In the genomic region with DNA sequence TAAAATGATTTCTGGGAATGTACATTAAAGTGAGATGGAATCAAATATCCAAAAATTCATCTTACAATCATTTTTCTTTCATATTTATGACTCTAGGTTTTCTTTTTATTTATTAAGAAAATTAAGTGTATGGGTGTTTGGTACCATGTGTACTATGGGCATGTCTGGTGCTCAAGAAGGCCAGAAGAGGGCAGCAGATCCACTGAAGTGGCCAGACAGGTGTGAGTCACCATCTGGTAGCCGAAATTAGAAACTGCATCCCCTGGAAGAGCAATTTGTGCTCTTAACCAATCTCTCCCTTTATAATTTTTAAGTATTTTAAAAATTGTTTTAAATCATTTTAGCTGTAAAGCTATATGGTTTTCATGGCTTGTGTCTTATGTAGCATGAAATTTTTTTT, we compare ENCODE assay signal across 8 mouse cellular contexts. TPM values are rescaled to one million over a fixed set of nuclear protein-coding genes. Genes with fewer than 3 reads are reported as not detected.
DNase-seq lines count a peak whose midpoint lies in the region; ATAC-seq and TF ChIP-seq lines count a peak whose summit lies in the region.

No protein-coding gene starts in this region.

- TF ChIP-seq CTCF in hindbrain, postnatal 0 days (IDR thresholded peaks at IDR 0.05; ENCODE audit: low read depth): peak; percentile 57

- intact Hi-C loops in left cerebral cortex, postnatal 4 days (cut with DNase I): no loop called here

- H3K36me3 ChIP-seq in hindbrain, postnatal 0 days (ENCODE audit: insufficient read depth, low read length): no peaks in the 10 kb centered on the region

- no peaks in the 10 kb centered on the region for H3K27me3 ChIP-seq in hindbrain, postnatal 0 days (ENCODE audit: insufficient read depth, low read length)

- H3K4me1 ChIP-seq in hindbrain, postnatal 0 days (ENCODE audit: insufficient read depth, low read length): no peaks in the 10 kb centered on the region

- 23% methylated on average over 1 of the region's 1 CpGs for WGBS in hindbrain, postnatal 0 days

- peak; percentile 9 for DNase-seq in cerebellum, adult 9-10 months
- DNase-seq in cerebellum, adult 11 months: no peak
- DNase-seq in left cerebral cortex, postnatal 4 days: peak; percentile 4
- no peak for DNase-seq in left cerebral cortex, adult 8-10 months (ENCODE audit: low spot score in 2 of 2)
- DNase-seq in adipocyte (ENCODE audit: low spot score): peak; percentile 50
- DNase-seq in hindbrain, postnatal 0 days (ENCODE audit: low spot score): peak; percentile 28
- DNase-seq in right cerebral cortex, postnatal 4 days: no peak

- H3K4me2 ChIP-seq in hindbrain, postnatal 0 days (ENCODE audit: low read depth, low read length): no peak overlapping the region

- H3K4me3 ChIP-seq in hindbrain, postnatal 0 days (ENCODE audit: low read length): no peak overlapping the region

- no peak for ATAC-seq in hindbrain, postnatal 0 days
- peak; percentile 56; the same call in 1 of the 2 replicates for ATAC-seq in megakaryocyte, adult 5-6 weeks (ENCODE audit: poor library complexity, severe bottlenecking)

- no peak overlapping the region for H3K27ac ChIP-seq in hindbrain, postnatal 0 days

- no peak overlapping the region for H3K9ac ChIP-seq in hindbrain, postnatal 0 days (replicated peaks; ENCODE audit: low read length)

- no peaks in the 10 kb centered on the region for H3K9me3 ChIP-seq in hindbrain, postnatal 0 days (ENCODE audit: low read length)

RNA-seq across cellular contexts. Expression of a gene that starts 54.7 kb away (rescaled TPM):
- 10 to 100 TPM; 20.2 to 24.8 TPM for total RNA-seq in left cerebral cortex, postnatal 4 days (2021)
- 10 to 100 TPM in 3 of 4 experiments, 1 to 10 TPM in 1; 9.9 to 11.3 (median 10.6) TPM for total RNA-seq in left cerebral cortex, adult 8-10 months (2022)
- 18.3 TPM in 2 replicates for total RNA-seq in hindbrain, postnatal 0 days (2014; rRNA removed)
- 17.1 and 17.3 TPM in 2 replicates for polyA plus RNA-seq in hindbrain, postnatal 0 days (2015; fragmentation: Nextera tagmentation; extraction: Ambion mirVana)
- 77.6 and 86.5 TPM in 2 replicates for total RNA-seq in megakaryocyte, adult 5-6 weeks (2015)
- 43.4 and 45.0 TPM in 2 replicates for total RNA-seq in megakaryocyte, adult 5-6 weeks (2017)

Comparison
In these comparisons a context has a peak if more than half of its experiments do, and no peak if none do; other contexts are left out.
1. DNase-seq: peak in cerebellum, adult 9-10 months (single experiment), left cerebral cortex, postnatal 4 days (single experiment), adipocyte (single experiment) and hindbrain, postnatal 0 days (single experiment); none in cerebellum, adult 11 months (single experiment), left cerebral cortex, adult 8-10 months (0 of 2) and right cerebral cortex, postnatal 4 days (single experiment).